ENCODE assay signal across 23 mouse cellular contexts in the genomic region with DNA sequence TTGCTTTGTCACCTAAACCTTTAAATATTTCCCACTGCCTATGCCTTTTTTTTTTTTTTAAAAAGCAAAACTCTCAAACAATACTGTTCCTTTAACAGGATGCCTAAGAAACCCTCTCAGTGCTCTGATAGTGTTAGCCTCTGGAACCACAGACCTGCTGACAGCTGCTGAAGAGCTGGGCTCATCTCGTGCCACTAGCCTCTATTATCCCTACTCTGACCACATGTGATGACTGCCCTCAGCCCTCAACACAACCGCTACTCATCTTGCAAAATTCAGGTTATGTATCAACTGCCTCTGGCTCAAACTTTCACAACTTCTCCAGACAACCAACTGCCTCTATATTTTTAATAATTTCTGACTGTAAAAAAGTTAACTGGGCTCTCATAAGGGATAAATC. TPM values are rescaled to one million over a fixed set of nuclear protein-coding genes. Genes with fewer than 3 reads are reported as not detected.
DNase-seq lines count a peak whose midpoint lies in the region; ATAC-seq and TF ChIP-seq lines count a peak whose summit lies in the region.
"Had no signal": no experiment of that assay in that cellular context is flagged by ENCODE, and none has a peak within 500 bp of the region (broad histone marks: within the 10 kb centered on the region; RNA-seq: fewer than 3 reads in every experiment).

No protein-coding gene starts in this region.

- H3K4me1 ChIP-seq in heart, embryonic 13.5 days: peaks cover 33% of the 10 kb centered on the region
- no peaks in the 10 kb centered on the region for H3K4me1 ChIP-seq in midbrain, embryonic 11.5 days (ENCODE audit: control insufficient read depth, insufficient read depth, low read length)
- no peaks in the 10 kb centered on the region for H3K4me1 ChIP-seq in midbrain, embryonic 15.5 days
- H3K4me1 ChIP-seq in liver, postnatal 0 days (ENCODE audit: insufficient read depth): peaks cover 4% of the 10 kb centered on the region; the same call in 1 of the 2 replicates
- H3K4me1 ChIP-seq: limb, embryonic 15.5 days; stomach, embryonic 15.5 days had no signal

- 31% methylated on average over 2 of the region's 2 CpGs for WGBS in heart, embryonic 13.5 days
- WGBS in midbrain, embryonic 11.5 days: 74% methylated on average over 2 of the region's 2 CpGs
- 74% methylated on average over 2 of the region's 2 CpGs for WGBS in midbrain, embryonic 15.5 days
- 22% methylated on average over 2 of the region's 2 CpGs for WGBS in liver, postnatal 0 days (ENCODE audit: insufficient replicate concordance)

- H3K9ac ChIP-seq in heart, embryonic 13.5 days: no peak overlapping the region
- no peak overlapping the region for H3K9ac ChIP-seq in midbrain, embryonic 11.5 days (ENCODE audit: low read length)
- no peak overlapping the region for H3K9ac ChIP-seq in midbrain, embryonic 15.5 days
- no peak overlapping the region for H3K9ac ChIP-seq in liver, postnatal 0 days (replicated peaks)
- H3K9ac ChIP-seq: heart, embryonic 15.5 days; limb, embryonic 15.5 days; lung, embryonic 14.5 days; stomach, embryonic 15.5 days had no signal

- no peak overlapping the region; the same call in 1 of the 2 replicates for H3K27ac ChIP-seq in heart, embryonic 13.5 days (replicated peaks)
- no peak overlapping the region for H3K27ac ChIP-seq in midbrain, embryonic 11.5 days (ENCODE audit: low read depth, low read length)
- no peak overlapping the region for H3K27ac ChIP-seq in midbrain, embryonic 15.5 days
- H3K27ac ChIP-seq in liver, postnatal 0 days (ENCODE audit: low read depth): no peak overlapping the region
- H3K27ac ChIP-seq in left cerebral cortex, adult 2 months: no peak overlapping the region
- H3K27ac ChIP-seq: gastrocnemius, adult 2 months; heart, embryonic 15.5 days; limb, embryonic 15.5 days; stomach, embryonic 15.5 days had no signal

- H3K27me3 ChIP-seq in heart, embryonic 13.5 days (replicated peaks): no peaks in the 10 kb centered on the region
- no peaks in the 10 kb centered on the region for H3K27me3 ChIP-seq in midbrain, embryonic 11.5 days (ENCODE audit: control insufficient read depth, insufficient read depth, low read length)
- no peaks in the 10 kb centered on the region for H3K27me3 ChIP-seq in midbrain, embryonic 15.5 days (replicated peaks)
- no peaks in the 10 kb centered on the region for H3K27me3 ChIP-seq in liver, postnatal 0 days (ENCODE audit: insufficient read depth, low read length)
- H3K27me3 ChIP-seq: heart, embryonic 15.5 days; limb, embryonic 15.5 days; stomach, embryonic 15.5 days had no signal

- DNase-seq in heart, adult 9 months (ENCODE audit: low spot score in 2 of 2): no peak
- DNase-seq in midbrain, embryonic 11.5 days (ENCODE audit: low spot score, missing footprints): peak; percentile 26
- no peak for DNase-seq in liver, postnatal 0 days
- DNase-seq in adrenal gland, postnatal 36 days: no peak
- DNase-seq in layer of hippocampus, postnatal 10 days (ENCODE audit: low spot score in 2 of 2): no peak
- no peak for DNase-seq in left cerebral cortex, adult 2 months (ENCODE audit: extremely low spot score in 1 of 2, low spot score in 2 of 2)
- DNase-seq: adrenal gland, postnatal 10 days; cerebellum, adult 2 months; cerebellum, postnatal 36 days; gastrocnemius, adult 2 months; layer of hippocampus, adult 9-11 months; left cerebral cortex, postnatal 4 days; lung, embryonic 14.5 days; right cerebral cortex, postnatal 14 days; thymus, postnatal 25 days had no signal

- H3K4me2 ChIP-seq in heart, embryonic 13.5 days: no peak overlapping the region
- no peak overlapping the region for H3K4me2 ChIP-seq in midbrain, embryonic 11.5 days
- H3K4me2 ChIP-seq in midbrain, embryonic 15.5 days: no peak overlapping the region
- no peak overlapping the region for H3K4me2 ChIP-seq in liver, postnatal 0 days (ENCODE audit: low read depth, low read length)
- H3K4me2 ChIP-seq: heart, embryonic 15.5 days; limb, embryonic 15.5 days; lung, embryonic 14.5 days; stomach, embryonic 15.5 days had no signal

- no peak for TF ChIP-seq CTCF in liver, postnatal 0 days (IDR thresholded peaks at IDR 0.05; ENCODE audit: low read depth)
- no peak for TF ChIP-seq CTCF in left cerebral cortex, adult 2 months (IDR thresholded peaks at IDR 0.05)

- ATAC-seq in heart, embryonic 13.5 days (ENCODE audit: extremely low read depth, insufficient number of reproducible peaks, low FRiP score, low TSS enrichment): peak; percentile 31; the same call in 1 of the 2 replicates
- ATAC-seq in midbrain, embryonic 11.5 days (ENCODE audit: low FRiP score): no peak
- no peak for ATAC-seq in midbrain, embryonic 15.5 days (replicated peaks)
- ATAC-seq in liver, postnatal 0 days: peak; percentile 41; the same call in 1 of the 2 replicates
- ATAC-seq: activated CD4-positive, CD25-positive, alpha-beta regulatory T cell, adult 4 months; forebrain, embryonic 14.5 days; intestine, postnatal 0 days had no signal

- no peak overlapping the region for H3K4me3 ChIP-seq in heart, embryonic 13.5 days
- H3K4me3 ChIP-seq in midbrain, embryonic 11.5 days (ENCODE audit: low read depth, low read length): no peak overlapping the region
- no peak overlapping the region for H3K4me3 ChIP-seq in midbrain, embryonic 15.5 days
- no peak overlapping the region for H3K4me3 ChIP-seq in liver, postnatal 0 days (ENCODE audit: low read depth, low read length)
- no peak overlapping the region for H3K4me3 ChIP-seq in left cerebral cortex, adult 2 months
- H3K4me3 ChIP-seq: gastrocnemius, adult 2 months; heart, embryonic 15.5 days; limb, embryonic 15.5 days; stomach, embryonic 15.5 days had no signal

- TF ChIP-seq EP300 in liver, postnatal 0 days (IDR thresholded peaks at IDR 0.05; ENCODE audit: low read depth): no peak

- intact Hi-C loops in left cerebral cortex, adult 2 months (cut with DNase I): no loop called here

- H3K9me3 ChIP-seq in heart, embryonic 13.5 days: no peaks in the 10 kb centered on the region
- no peaks in the 10 kb centered on the region for H3K9me3 ChIP-seq in midbrain, embryonic 11.5 days (ENCODE audit: control insufficient read depth, low read length)
- H3K9me3 ChIP-seq in midbrain, embryonic 15.5 days: no peaks in the 10 kb centered on the region
- H3K9me3 ChIP-seq in liver, postnatal 0 days (ENCODE audit: low read length): no peaks in the 10 kb centered on the region
- H3K9me3 ChIP-seq: heart, embryonic 15.5 days; limb, embryonic 15.5 days; stomach, embryonic 15.5 days had no signal

- H3K36me3 ChIP-seq in heart, embryonic 13.5 days: peaks cover 26% of the 10 kb centered on the region
- no peaks in the 10 kb centered on the region for H3K36me3 ChIP-seq in midbrain, embryonic 11.5 days (ENCODE audit: control insufficient read depth, insufficient read depth, low read length)
- H3K36me3 ChIP-seq in midbrain, embryonic 15.5 days (replicated peaks): 0 out of 2 replicates have a peak, but pooled peaks cover 8% of the 10 kb centered on the region
- peaks cover 25% of the 10 kb centered on the region for H3K36me3 ChIP-seq in liver, postnatal 0 days (replicated peaks; ENCODE audit: insufficient read depth, low read length)

RNA-seq across cellular contexts. Expression of gene Actr3, which starts 15.6 kb away (rescaled TPM):
- polyA plus RNA-seq in heart, embryonic 13.5 days (2015; fragmentation: Nextera tagmentation; extraction: Ambion mirVana): 270 and 291 TPM in 2 replicates
- polyA plus RNA-seq in midbrain, embryonic 11.5 days (2014; fragmentation: Nextera tagmentation; extraction: Ambion mirVana): 269 and 271 TPM in 2 replicates
- 224 and 228 TPM in 2 replicates for polyA plus RNA-seq in midbrain, embryonic 15.5 days (2015; fragmentation: Nextera tagmentation; extraction: Ambion mirVana)
- polyA plus RNA-seq in liver, postnatal 0 days (2015; fragmentation: Nextera tagmentation; extraction: Ambion mirVana): 116 and 129 TPM in 2 replicates
- 100 to 1,000 TPM; 143 to 176 TPM for total RNA-seq in adrenal gland, postnatal 36 days (2021)
- total RNA-seq in layer of hippocampus, postnatal 10 days (2021): 100 to 1,000 TPM; 307 to 309 TPM
- total RNA-seq in left cerebral cortex, adult 2 months (2021): 100 to 1,000 TPM; 228 to 240 TPM

Comparison
In these comparisons a context has a peak if more than half of its experiments do, and no peak if none do; other contexts are left out.
1. ATAC-seq: peak in heart, embryonic 13.5 days (single experiment) and liver, postnatal 0 days (single experiment); none in midbrain, embryonic 11.5 days (single experiment) and midbrain, embryonic 15.5 days (single experiment).